Mouse (Mus musculus): ENCODE results near the gene Dab2. TPM values are rescaled to one million over a fixed set of nuclear protein-coding genes. Genes with fewer than 3 reads are reported as not detected.

Gene Dab2
- polyA plus RNA-seq, 1 experiment: 11.7 TPM

- Histone ChIP-seq H3K4me1 (ENCODE audit: control insufficient read depth, insufficient read depth, low read length) (no peaks in the 10 kb centered on the region), H3K4me3 (ENCODE audit: insufficient read depth, low read length) (no peak overlapping the region), H3K27ac (ENCODE audit: insufficient read depth, low read length) (no peak overlapping the region)
- TF ChIP-seq POLR2A (IDR thresholded peaks at IDR 0.05; ENCODE audit: extremely low read depth, insufficient read depth, low read length): no peak
- TF ChIP-seq CTCF (IDR thresholded peaks at IDR 0.05; ENCODE audit: extremely low read depth, insufficient read depth, low read length): no peak
Measured at GRCm38 (mm10) chr15:6283249-6283648, 16.3 kb upstream of the Dab2 start.

- no peaks in the 10 kb centered on the region for H3K4me1 ChIP-seq (ENCODE audit: control insufficient read depth, insufficient read depth, low read length)
- no peak overlapping the region for H3K27ac ChIP-seq (ENCODE audit: insufficient read depth, low read length)
- no peak overlapping the region for H3K4me3 ChIP-seq (ENCODE audit: insufficient read depth, low read length)
- TF ChIP-seq CTCF (IDR thresholded peaks at IDR 0.05; ENCODE audit: extremely low read depth, insufficient read depth, low read length) (no peak), POLR2A (IDR thresholded peaks at IDR 0.05; ENCODE audit: extremely low read depth, insufficient read depth, low read length) (no peak)
Measured at GRCm38 (mm10) chr15:6296071-6296470, 3.5 kb upstream of the Dab2 start.

- Histone ChIP-seq H3K27ac (ENCODE audit: insufficient read depth, low read length) (no peak overlapping the region), H3K4me3 (ENCODE audit: insufficient read depth, low read length) (no peak overlapping the region), H3K4me1 (ENCODE audit: control insufficient read depth, insufficient read depth, low read length) (no peaks in the 10 kb centered on the region)
- no peak for TF ChIP-seq POLR2A (IDR thresholded peaks at IDR 0.05; ENCODE audit: extremely low read depth, insufficient read depth, low read length)
- TF ChIP-seq CTCF (IDR thresholded peaks at IDR 0.05; ENCODE audit: extremely low read depth, insufficient read depth, low read length): no peak
Measured at GRCm38 (mm10) chr15:6298726-6299125, 862 bp upstream of the Dab2 start.

GRCm38 (mm10) chr15:6302219-6302618 is 2.6 kb downstream of the Dab2 start:
- no peaks in the 10 kb centered on the region for H3K4me1 ChIP-seq (ENCODE audit: control insufficient read depth, insufficient read depth, low read length)
- TF ChIP-seq POLR2A (IDR thresholded peaks at IDR 0.05; ENCODE audit: extremely low read depth, insufficient read depth, low read length) (no peak), CTCF (IDR thresholded peaks at IDR 0.05; ENCODE audit: extremely low read depth, insufficient read depth, low read length) (no peak)
- H3K4me3 ChIP-seq (ENCODE audit: insufficient read depth, low read length): no peak overlapping the region
- H3K27ac ChIP-seq (ENCODE audit: insufficient read depth, low read length): no peak overlapping the region

GRCm38 (mm10) chr15:6303822-6304221 is 4.2 kb downstream of the Dab2 start:
- TF ChIP-seq CTCF (IDR thresholded peaks at IDR 0.05; ENCODE audit: extremely low read depth, insufficient read depth, low read length) (no peak), POLR2A (IDR thresholded peaks at IDR 0.05; ENCODE audit: extremely low read depth, insufficient read depth, low read length) (no peak)
- no peaks in the 10 kb centered on the region for H3K4me1 ChIP-seq (ENCODE audit: control insufficient read depth, insufficient read depth, low read length)
- no peak overlapping the region for H3K27ac ChIP-seq (ENCODE audit: insufficient read depth, low read length)
- H3K4me3 ChIP-seq (ENCODE audit: insufficient read depth, low read length): no peak overlapping the region

GRCm38 (mm10) chr15:6309633-6310032 is 10.0 kb downstream of the Dab2 start:
- TF ChIP-seq POLR2A (IDR thresholded peaks at IDR 0.05; ENCODE audit: extremely low read depth, insufficient read depth, low read length) (no peak), CTCF (IDR thresholded peaks at IDR 0.05; ENCODE audit: extremely low read depth, insufficient read depth, low read length) (no peak)

GRCm38 (mm10) chr15:6310417-6310816 is 10.8 kb downstream of the Dab2 start:
- TF ChIP-seq POLR2A (IDR thresholded peaks at IDR 0.05; ENCODE audit: extremely low read depth, insufficient read depth, low read length): no peak
- Histone ChIP-seq H3K27ac (ENCODE audit: insufficient read depth, low read length) (no peak overlapping the region), H3K4me1 (ENCODE audit: control insufficient read depth, insufficient read depth, low read length) (no peaks in the 10 kb centered on the region), H3K4me3 (ENCODE audit: insufficient read depth, low read length) (no peak overlapping the region)

More at GRCm38 (mm10) chr15:6309633-6310032, 10.0 kb downstream of the Dab2 start:
- H3K27ac ChIP-seq (ENCODE audit: insufficient read depth, low read length): no peak overlapping the region
- no peaks in the 10 kb centered on the region for H3K4me1 ChIP-seq (ENCODE audit: control insufficient read depth, insufficient read depth, low read length)
- H3K4me3 ChIP-seq (ENCODE audit: insufficient read depth, low read length): no peak overlapping the region

GRCm38 (mm10) chr15:6312396-6312795 is 12.8 kb downstream of the Dab2 start:
- no peak overlapping the region for H3K4me3 ChIP-seq (ENCODE audit: insufficient read depth, low read length)
- H3K27ac ChIP-seq (ENCODE audit: insufficient read depth, low read length): no peak overlapping the region
- TF ChIP-seq CTCF (IDR thresholded peaks at IDR 0.05; ENCODE audit: extremely low read depth, insufficient read depth, low read length): no peak
- TF ChIP-seq POLR2A (IDR thresholded peaks at IDR 0.05; ENCODE audit: extremely low read depth, insufficient read depth, low read length): no peak
- H3K4me1 ChIP-seq (ENCODE audit: control insufficient read depth, insufficient read depth, low read length): no peaks in the 10 kb centered on the region

GRCm38 (mm10) chr15:6319352-6319751 is 19.8 kb downstream of the Dab2 start:
- Histone ChIP-seq H3K4me1 (ENCODE audit: control insufficient read depth, insufficient read depth, low read length) (no peaks in the 10 kb centered on the region), H3K27ac (ENCODE audit: insufficient read depth, low read length) (no peak overlapping the region), H3K4me3 (ENCODE audit: insufficient read depth, low read length) (no peak overlapping the region)
- TF ChIP-seq POLR2A (IDR thresholded peaks at IDR 0.05; ENCODE audit: extremely low read depth, insufficient read depth, low read length) (no peak), CTCF (IDR thresholded peaks at IDR 0.05; ENCODE audit: extremely low read depth, insufficient read depth, low read length) (no peak)

- TF ChIP-seq POLR2A (IDR thresholded peaks at IDR 0.05; ENCODE audit: extremely low read depth, insufficient read depth, low read length): no peak
- no peak for TF ChIP-seq CTCF (IDR thresholded peaks at IDR 0.05; ENCODE audit: extremely low read depth, insufficient read depth, low read length)
- Histone ChIP-seq H3K4me3 (ENCODE audit: insufficient read depth, low read length) (no peak overlapping the region), H3K4me1 (ENCODE audit: control insufficient read depth, insufficient read depth, low read length) (no peaks in the 10 kb centered on the region), H3K27ac (ENCODE audit: insufficient read depth, low read length) (no peak overlapping the region)
Measured at GRCm38 (mm10) chr15:6320501-6320900, 20.9 kb downstream of the Dab2 start.

- Histone ChIP-seq H3K4me3 (ENCODE audit: insufficient read depth, low read length) (no peak overlapping the region), H3K4me1 (ENCODE audit: control insufficient read depth, insufficient read depth, low read length) (no peaks in the 10 kb centered on the region), H3K27ac (ENCODE audit: insufficient read depth, low read length) (no peak overlapping the region)
- no peak for TF ChIP-seq POLR2A (IDR thresholded peaks at IDR 0.05; ENCODE audit: extremely low read depth, insufficient read depth, low read length)
- TF ChIP-seq CTCF (IDR thresholded peaks at IDR 0.05; ENCODE audit: extremely low read depth, insufficient read depth, low read length): no peak
Measured at GRCm38 (mm10) chr15:6321263-6321662, 21.7 kb downstream of the Dab2 start.
